Mouse (Mus musculus) left cerebral cortex, postnatal 25 days (tissue): ENCODE data around the gene Gm21773. TPM values are rescaled to one million over a fixed set of nuclear protein-coding genes. Genes with fewer than 3 reads are reported as not detected.
"Not testable (repeated sequence)": the region's sequence is repeated elsewhere in the genome, so short reads cannot be mapped to it uniquely, and the experiment has no call there.

Source experiments
- DNase-seq, 2 experiments: peaks; one replicate each; pipeline ENCODE4 v3.0.0; 2022; ENCODE audit warnings: low spot score in 2 of 2, mixed read lengths in 1 of 2
- intact Hi-C: fragments of 180-260 bp; cut with DNase I; formaldehyde crosslinking; loops from one replicate; pipeline ENCODE4 v1.15.1; 2025
- total RNA-seq, 2 experiments: library from RNA; stranded (reverse); gene quantifications; 2 replicates each; pipeline ENCODE4 v1.2.3; 2021

The Gm21773 gene
- not detected for total RNA-seq

DNA sequence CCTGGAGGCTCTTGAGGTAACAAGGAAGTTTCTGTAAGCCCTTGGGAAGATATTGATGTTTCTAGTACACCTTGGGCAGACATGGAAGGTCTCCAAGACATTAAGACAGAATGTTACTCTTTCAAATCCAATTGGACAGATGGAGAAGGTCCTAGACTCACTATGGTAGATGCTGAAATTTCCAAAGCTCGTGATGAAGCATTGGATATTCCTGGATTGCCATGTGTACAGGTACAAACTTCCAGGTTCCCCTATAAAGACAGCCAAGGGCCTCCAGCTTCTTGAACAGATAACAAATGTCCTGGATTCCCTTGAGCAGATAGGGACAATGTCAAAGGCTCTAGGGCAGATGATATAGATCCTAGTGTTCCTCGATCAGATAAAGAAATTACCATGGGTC lies at the start of gene Gm21773:
TSS of gene Gm21773 (minus strand) at position 101 of the 400 bp plus-strand sequence.
- intact Hi-C loops, DNase-seq: not testable (repeated sequence)
